Mouse (Mus musculus) midbrain, embryonic 16.5 days (tissue): Measurements from ENCODE around the gene Gm16867. TPM values are rescaled to one million over a fixed set of nuclear protein-coding genes. Genes with fewer than 3 reads are reported as not detected.
"Not testable (repeated sequence)": the region's sequence is repeated elsewhere in the genome, so short reads cannot be mapped to it uniquely, and the experiment has no call there.

Source experiments
- ATAC-seq: fragments of 200-750 bp; cut with Nextera tagmentation; 2 replicates; pipeline ENCODE4 v1.8.0; 2017; ENCODE audit warnings: moderate TSS enrichment
- H3K27ac ChIP-seq: fragments of 300-500 bp; sonication (generic); 2 replicates; pipeline ENCODE4 v1.5.1; 2014; ENCODE audit warnings: mild to moderate bottlenecking, low read length, mixed read lengths
- H3K27me3 ChIP-seq: fragments of 300-500 bp; sonication (generic); 2 replicates; pipeline ENCODE4 v1.6.1; 2014; ENCODE audit warnings: low read depth, low read length, mixed read lengths; ENCODE audit not compliant: control insufficient read depth, insufficient read depth
- H3K36me3 ChIP-seq: fragments of 300-500 bp; sonication (generic); 2 replicates; pipeline ENCODE4 v1.6.1; 2014; ENCODE audit warnings: mild to moderate bottlenecking, low read length, moderate library complexity, mixed read lengths; ENCODE audit not compliant: control insufficient read depth, insufficient read depth
- H3K4me1 ChIP-seq: fragments of 300-500 bp; sonication (generic); 2 replicates; pipeline ENCODE4 v1.6.1; 2014; ENCODE audit warnings: mild to moderate bottlenecking, low read length, mixed read lengths; ENCODE audit not compliant: control insufficient read depth, insufficient read depth
- H3K4me2 ChIP-seq: fragments of 300-500 bp; sonication (generic); 2 replicates; pipeline ENCODE4 v1.6.1; 2014; ENCODE audit warnings: mild to moderate bottlenecking, low read length, mixed read lengths
- H3K4me3 ChIP-seq: fragments of 300-500 bp; sonication (generic); 2 replicates; pipeline ENCODE4 v1.5.1; 2014; ENCODE audit warnings: low read depth, mild to moderate bottlenecking, low read length, moderate library complexity, mixed read lengths
- H3K9ac ChIP-seq: fragments of 300-500 bp; sonication (generic); 2 replicates; pipeline ENCODE4 v1.6.1; 2014; ENCODE audit warnings: low read depth, low read length, mixed read lengths
- H3K9me3 ChIP-seq: fragments of 300-500 bp; sonication (generic); replicated peaks from 2 replicates; pipeline ENCODE4 v1.6.1; 2014; ENCODE audit warnings: mild to moderate bottlenecking, low read length, mixed read lengths; ENCODE audit not compliant: control insufficient read depth, poor library complexity, severe bottlenecking
- WGBS: fragments of 180-500 bp; shearing (Covaris S2); extraction: QIAGEN DNeasy Blood & Tissue Kit; methylation state at CpG from one replicate; pipeline ENCODE4 v1.1.7; 2014; 5-methylcytosine and 5-hydroxymethylcytosine counted together
- polyA plus RNA-seq: library from polyadenylated mRNA; unstranded; fragments of >200 nt; fragmentation: Nextera tagmentation; extraction: Ambion mirVana; gene quantifications from 2 replicates; pipeline ENCODE4 v1.2.1, GENCODE M21; 2015

The Gm16867 gene
- polyA plus RNA-seq, 1 experiment from 2014 or later, result not detected

DNA sequence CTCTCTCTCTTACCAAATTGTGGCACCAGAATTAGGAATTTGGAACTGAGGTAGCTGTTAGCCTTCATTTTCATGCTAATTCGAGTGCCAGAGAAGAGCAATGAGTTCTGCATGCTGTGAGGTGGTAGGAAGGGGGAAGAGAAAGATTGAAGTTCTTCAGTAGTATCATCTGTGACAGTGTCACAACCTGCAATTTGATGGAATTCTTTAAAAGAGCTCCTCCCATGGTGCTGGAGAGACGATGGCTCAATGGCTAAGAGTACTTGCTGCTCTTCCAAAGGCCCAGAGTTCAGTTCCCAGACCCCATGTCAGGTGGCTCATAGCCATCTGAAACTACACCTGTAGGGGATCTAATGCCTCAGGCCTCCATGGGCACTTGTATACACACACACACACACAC, 9.3 kb upstream of the Gm16867 start, which contains the start of gene Gm27179:
Gm27179 (minus strand) TSS at position 101 of the 400 bp plus-strand sequence.
- H3K27me3 ChIP-seq, H3K27ac ChIP-seq, H3K36me3 ChIP-seq, H3K4me2 ChIP-seq, H3K9ac ChIP-seq, ATAC-seq, H3K4me3 ChIP-seq, H3K9me3 ChIP-seq, H3K4me1 ChIP-seq: not testable (repeated sequence)
- WGBS, result no CpG with 5 or more reads among the region's 2 CpGs

DNA sequence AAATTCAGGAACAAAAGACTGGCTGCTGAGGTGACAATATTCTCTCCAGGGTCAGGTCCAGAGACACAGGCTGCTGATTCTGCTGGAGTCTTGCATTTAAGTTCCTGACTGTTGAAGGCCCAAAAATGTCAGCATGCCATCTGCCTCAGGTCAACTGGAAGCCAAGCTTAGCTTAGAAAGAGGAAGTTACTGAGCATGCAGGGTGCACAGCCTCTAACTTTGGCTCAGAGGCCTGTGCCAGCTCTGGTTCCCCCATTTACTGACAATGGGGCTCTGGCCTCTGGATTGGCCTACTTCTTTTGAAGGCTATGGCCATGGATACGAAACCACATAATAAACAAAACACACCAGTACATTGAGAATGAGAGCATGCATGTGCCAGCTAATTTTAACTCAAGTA, 3.8 kb upstream of the Gm16867 start:
- not testable (repeated sequence) for ATAC-seq
- WGBS, result no CpG with 5 or more reads among the region's 1 CpGs

DNA sequence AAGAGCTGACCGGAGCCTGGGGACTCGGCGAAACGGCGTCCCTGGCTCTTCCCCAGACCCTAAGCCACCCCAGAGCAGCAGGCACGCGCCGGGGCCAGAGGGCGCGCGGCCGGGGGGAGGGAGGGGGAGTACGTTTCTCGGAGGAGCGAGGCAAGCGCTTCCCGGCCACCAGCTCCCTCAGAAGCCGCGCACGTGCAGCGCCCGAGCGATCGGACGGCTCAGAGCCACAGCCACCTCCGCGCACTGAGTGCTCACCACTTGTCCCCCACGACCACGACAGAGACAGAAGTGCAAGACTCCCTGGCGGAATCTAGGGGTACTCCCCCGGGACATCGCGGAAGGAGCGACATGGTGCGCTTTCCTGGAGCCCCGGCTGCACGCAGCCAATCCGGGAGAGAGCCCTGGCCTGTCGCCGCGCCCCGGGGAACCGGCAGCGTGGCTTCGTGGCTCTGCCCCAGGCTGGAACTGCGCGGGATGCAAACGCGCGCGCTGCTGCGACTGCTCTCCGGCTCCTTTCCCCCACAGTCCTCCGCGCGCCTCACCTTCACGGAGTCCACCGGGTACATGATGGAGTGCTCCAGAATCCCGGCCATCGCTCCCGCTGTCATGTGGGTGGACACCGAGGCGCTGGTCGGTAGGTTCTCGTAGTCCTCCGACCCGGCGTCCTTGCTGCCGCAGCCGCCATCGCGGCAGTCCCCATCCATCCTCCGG, 567 bp downstream of the Gm16867 start:
- WGBS, result no CpG with 5 or more reads among the region's 73 CpGs
- H3K4me2 ChIP-seq, H3K27me3 ChIP-seq, H3K4me1 ChIP-seq, H3K36me3 ChIP-seq, H3K9me3 ChIP-seq, H3K9ac ChIP-seq, H3K4me3 ChIP-seq, H3K27ac ChIP-seq: not testable (repeated sequence)
- ATAC-seq, result peak; percentile 88

More for the DNA sequence above, 3.8 kb upstream of the Gm16867 start:
- H3K36me3 ChIP-seq, H3K4me1 ChIP-seq, H3K27me3 ChIP-seq, H3K9ac ChIP-seq, H3K27ac ChIP-seq, H3K9me3 ChIP-seq, H3K4me2 ChIP-seq, H3K4me3 ChIP-seq: not testable (repeated sequence)

DNA sequence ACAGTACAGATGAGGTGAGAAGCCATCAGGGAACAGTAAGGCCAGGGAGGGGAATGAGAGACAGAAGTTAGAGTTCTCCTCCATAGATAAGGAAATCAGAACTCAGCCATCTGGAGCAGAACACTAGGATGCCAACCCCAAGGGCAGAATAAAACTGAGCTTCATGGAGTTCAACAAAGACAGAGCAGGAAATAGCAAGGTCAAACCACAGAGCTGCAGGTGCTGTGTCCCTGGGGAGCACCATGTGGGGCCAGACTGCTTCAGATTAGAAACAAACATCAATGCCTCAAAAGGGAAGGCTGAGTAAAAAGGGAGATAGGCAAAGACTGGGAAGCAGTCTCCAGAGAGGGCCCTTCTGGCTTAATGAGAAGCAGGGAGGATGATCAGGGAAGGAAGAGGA, 6.9 kb downstream of the Gm16867 start:
- H3K36me3 ChIP-seq, H3K4me2 ChIP-seq, H3K27me3 ChIP-seq, ATAC-seq, H3K4me1 ChIP-seq, H3K27ac ChIP-seq, H3K9me3 ChIP-seq, H3K9ac ChIP-seq, H3K4me3 ChIP-seq: not testable (repeated sequence)

DNA sequence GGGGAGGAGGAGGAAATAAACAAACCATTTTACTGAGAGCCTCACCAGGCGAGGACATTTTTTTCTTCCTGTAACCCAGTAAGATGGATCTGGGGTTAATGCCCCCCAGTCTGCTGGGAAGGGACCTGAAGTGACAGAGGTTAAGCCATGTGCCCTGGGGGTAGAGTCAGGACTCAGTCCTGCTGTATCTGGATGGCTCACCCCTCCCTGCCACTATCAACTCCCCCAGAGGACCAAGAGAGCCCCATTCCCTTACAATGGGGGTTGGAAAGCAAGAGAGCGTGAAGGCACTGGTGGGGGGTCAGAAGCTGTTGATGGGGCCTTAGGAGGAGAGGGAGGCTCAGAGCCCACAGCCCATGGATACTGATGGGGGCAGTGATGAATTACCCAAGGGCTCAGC, 8.2 kb downstream of the Gm16867 start:
- H3K4me1 ChIP-seq, H3K4me3 ChIP-seq, H3K9ac ChIP-seq, H3K27me3 ChIP-seq, H3K36me3 ChIP-seq, H3K9me3 ChIP-seq, H3K4me2 ChIP-seq, ATAC-seq, H3K27ac ChIP-seq: not testable (repeated sequence)
- no CpG with 5 or more reads among the region's 2 CpGs for WGBS

DNA sequence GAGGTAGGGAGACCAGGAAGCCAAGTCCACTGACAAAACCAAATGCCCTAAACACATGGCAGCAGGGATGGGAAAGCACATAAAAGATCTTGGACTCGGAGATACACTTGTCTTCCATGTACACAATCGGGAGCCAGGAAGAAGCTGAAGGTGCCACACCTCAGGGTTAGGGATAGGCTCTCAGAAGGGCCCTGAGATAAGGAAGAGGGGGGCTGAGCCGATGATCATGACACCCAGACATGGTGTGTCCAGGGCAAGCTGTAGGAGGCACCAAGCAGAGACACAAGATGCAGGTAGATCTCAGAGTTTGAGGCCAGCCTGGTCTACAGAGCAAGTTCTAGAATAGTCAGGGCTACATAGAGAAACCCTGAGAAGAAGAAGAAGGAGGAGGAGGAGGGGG, 8.6 kb downstream of the Gm16867 start:
- not testable (repeated sequence) for H3K9me3 ChIP-seq, H3K4me1 ChIP-seq, H3K9ac ChIP-seq, H3K36me3 ChIP-seq, H3K27ac ChIP-seq, H3K4me2 ChIP-seq, H3K4me3 ChIP-seq, ATAC-seq, H3K27me3 ChIP-seq
- WGBS, result no CpG with 5 or more reads among the region's 3 CpGs

DNA sequence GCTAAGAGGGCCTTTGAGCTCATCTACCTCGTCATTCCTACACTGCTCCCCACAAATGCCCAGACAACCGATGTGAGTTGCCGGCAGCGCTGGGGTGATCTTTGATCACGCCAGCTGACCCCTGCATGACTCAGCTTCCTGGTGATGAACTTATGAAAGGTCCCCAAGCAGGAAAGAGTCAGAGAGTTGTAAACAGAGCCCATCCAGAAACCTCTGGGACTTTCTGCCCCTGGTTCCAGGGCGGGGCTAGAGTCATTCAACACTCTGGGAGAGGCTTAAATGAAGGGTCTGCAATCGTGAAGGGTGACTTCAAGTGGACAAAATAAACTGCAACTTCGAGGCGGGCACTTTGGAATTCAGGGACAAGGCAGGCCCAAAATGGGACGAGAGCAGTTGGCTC, 15.2 kb downstream of the Gm16867 start:
- H3K4me2 ChIP-seq, ATAC-seq, H3K4me1 ChIP-seq, H3K27me3 ChIP-seq, H3K27ac ChIP-seq, H3K9me3 ChIP-seq, H3K9ac ChIP-seq, H3K36me3 ChIP-seq, H3K4me3 ChIP-seq: not testable (repeated sequence)
- WGBS, result no CpG with 5 or more reads among the region's 10 CpGs

DNA sequence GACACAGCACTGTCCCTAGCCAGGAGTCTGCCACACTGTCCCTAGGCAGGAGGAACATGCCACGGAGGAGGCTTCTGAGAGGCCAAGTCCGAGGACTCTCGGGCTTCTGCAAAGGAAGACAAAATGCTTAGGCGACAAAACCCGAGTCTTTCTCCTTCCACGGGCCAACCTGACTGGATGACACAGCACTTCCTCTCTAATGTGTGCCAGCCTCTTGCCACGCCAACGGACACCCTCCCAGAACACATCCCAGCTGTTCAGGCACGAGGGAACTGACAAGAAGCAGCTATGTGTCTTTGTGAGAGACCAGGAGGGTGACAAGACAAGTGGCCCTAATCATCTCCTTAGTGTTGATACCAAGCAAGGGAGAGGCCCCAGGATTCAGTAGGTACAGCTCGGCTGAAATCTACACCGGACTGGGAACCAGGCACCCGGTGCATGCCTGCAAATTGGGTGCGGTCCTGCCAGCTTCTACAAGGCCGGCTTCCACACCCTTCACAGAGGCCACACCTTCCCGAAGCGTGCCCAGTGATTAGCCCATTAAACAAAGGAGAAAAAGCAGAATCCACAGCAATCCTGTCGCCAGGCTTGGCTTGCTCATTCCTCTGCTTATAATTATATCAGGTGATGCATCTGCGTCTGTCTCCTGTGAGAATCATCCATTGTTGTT, 17.6 kb downstream of the Gm16867 start:
- not testable (repeated sequence) for H3K36me3 ChIP-seq, ATAC-seq, H3K4me2 ChIP-seq, H3K27ac ChIP-seq, H3K4me3 ChIP-seq, H3K9me3 ChIP-seq, H3K4me1 ChIP-seq, H3K9ac ChIP-seq, H3K27me3 ChIP-seq
- WGBS, result no CpG with 5 or more reads among the region's 18 CpGs

DNA sequence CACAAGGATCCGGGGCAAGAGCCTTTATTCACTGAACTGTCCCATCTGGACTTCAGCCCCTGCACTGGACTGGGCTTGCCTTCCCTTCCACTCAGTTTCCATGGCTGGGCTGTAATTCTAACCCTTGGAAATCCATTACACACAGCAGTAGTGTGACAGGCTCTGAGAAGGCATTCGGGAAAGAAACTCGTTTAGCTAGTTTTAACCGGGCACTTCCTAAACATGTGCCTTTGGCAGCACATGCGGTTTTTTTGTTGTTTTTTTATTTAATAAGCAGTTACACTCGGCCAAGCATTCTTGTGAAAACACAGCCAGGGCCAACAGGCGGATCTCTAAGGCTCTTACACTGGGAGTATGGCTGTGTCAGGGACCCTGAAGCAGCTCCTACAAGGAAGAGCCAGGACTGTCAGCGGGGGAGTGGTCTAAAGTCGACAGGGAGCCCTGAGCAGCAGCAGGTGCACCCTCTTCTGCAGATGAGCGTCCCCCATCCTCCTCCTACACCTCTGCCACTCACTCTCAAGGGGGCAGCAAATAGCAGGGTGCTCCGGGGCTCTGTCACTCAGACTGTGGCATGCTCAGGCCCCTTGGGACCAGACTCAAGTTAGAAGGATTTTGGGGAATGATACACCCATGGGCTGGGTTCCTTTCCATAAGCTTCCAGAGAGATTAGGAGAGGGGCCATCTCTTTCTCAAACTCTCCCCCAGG, 29.1 kb downstream of the Gm16867 start:
- not testable (repeated sequence) for H3K4me2 ChIP-seq, H3K27ac ChIP-seq, ATAC-seq, H3K4me3 ChIP-seq, H3K4me1 ChIP-seq, H3K27me3 ChIP-seq, H3K9me3 ChIP-seq, H3K9ac ChIP-seq, H3K36me3 ChIP-seq
- WGBS, result no CpG with 5 or more reads among the region's 11 CpGs
